In genomic region chr5:34419188-34419587, GRCm38 (mm10) we compare ENCODE assay signal across 25 mouse cellular contexts.
"Had no signal": no experiment of that assay in that cellular context is flagged by ENCODE, and none has a peak within 500 bp of the region (broad histone marks: within the 10 kb centered on the region; RNA-seq: fewer than 3 reads in every experiment).

No protein-coding gene starts in this region.

- H3K9ac ChIP-seq: heart, embryonic 13.5 days; heart, embryonic 15.5 days; hindbrain, embryonic 13.5 days; hindbrain, embryonic 15.5 days; kidney, embryonic 15.5 days; limb, embryonic 13.5 days; limb, embryonic 15.5 days; liver, embryonic 12.5 days had no signal

- H3K4me3 ChIP-seq: gastrocnemius, adult 2 months; heart, embryonic 13.5 days; heart, embryonic 15.5 days; hindbrain, embryonic 13.5 days; hindbrain, embryonic 15.5 days; kidney, embryonic 15.5 days; limb, embryonic 13.5 days; limb, embryonic 15.5 days; liver, embryonic 12.5 days had no signal

- ATAC-seq: hindbrain, postnatal 0 days; intestine, embryonic 16.5 days; liver, embryonic 12.5 days had no signal

- H3K27me3 ChIP-seq: heart, embryonic 13.5 days; heart, embryonic 15.5 days; hindbrain, embryonic 13.5 days; hindbrain, embryonic 15.5 days; kidney, embryonic 15.5 days; limb, embryonic 13.5 days; limb, embryonic 15.5 days; liver, embryonic 12.5 days had no signal

- H3K27ac ChIP-seq: gastrocnemius, adult 2 months; heart, embryonic 13.5 days; heart, embryonic 15.5 days; hindbrain, embryonic 13.5 days; hindbrain, embryonic 15.5 days; hindbrain, postnatal 0 days; kidney, embryonic 15.5 days; kidney, postnatal 0 days; limb, embryonic 13.5 days; limb, embryonic 15.5 days; liver, embryonic 12.5 days had no signal

- H3K4me1 ChIP-seq: hindbrain, embryonic 13.5 days; hindbrain, embryonic 15.5 days; kidney, embryonic 15.5 days; limb, embryonic 13.5 days; limb, embryonic 15.5 days had no signal

- DNase-seq: gastrocnemius, adult 2 months; gastrocnemius, postnatal 14 days; gastrocnemius, postnatal 36 days; heart, adult 18-20 months; heart, postnatal 14 days; heart, postnatal 36 days; kidney, adult 11 months; kidney, adult 2 months; kidney, adult 9 months; kidney, postnatal 14 days; kidney, postnatal 36 days; layer of hippocampus, adult 9-11 months; layer of hippocampus, postnatal 36 days; left cerebral cortex, postnatal 4 days had no signal
